Mouse (Mus musculus): ENCODE measurements around the gene Arl6ip1. TPM values are rescaled to one million over a fixed set of nuclear protein-coding genes. Genes with fewer than 3 reads are reported as not detected.

Arl6ip1 gene
- total and polyA plus RNA-seq, 3 experiments, result 30.3 to 211 (median 114) TPM

DNA sequence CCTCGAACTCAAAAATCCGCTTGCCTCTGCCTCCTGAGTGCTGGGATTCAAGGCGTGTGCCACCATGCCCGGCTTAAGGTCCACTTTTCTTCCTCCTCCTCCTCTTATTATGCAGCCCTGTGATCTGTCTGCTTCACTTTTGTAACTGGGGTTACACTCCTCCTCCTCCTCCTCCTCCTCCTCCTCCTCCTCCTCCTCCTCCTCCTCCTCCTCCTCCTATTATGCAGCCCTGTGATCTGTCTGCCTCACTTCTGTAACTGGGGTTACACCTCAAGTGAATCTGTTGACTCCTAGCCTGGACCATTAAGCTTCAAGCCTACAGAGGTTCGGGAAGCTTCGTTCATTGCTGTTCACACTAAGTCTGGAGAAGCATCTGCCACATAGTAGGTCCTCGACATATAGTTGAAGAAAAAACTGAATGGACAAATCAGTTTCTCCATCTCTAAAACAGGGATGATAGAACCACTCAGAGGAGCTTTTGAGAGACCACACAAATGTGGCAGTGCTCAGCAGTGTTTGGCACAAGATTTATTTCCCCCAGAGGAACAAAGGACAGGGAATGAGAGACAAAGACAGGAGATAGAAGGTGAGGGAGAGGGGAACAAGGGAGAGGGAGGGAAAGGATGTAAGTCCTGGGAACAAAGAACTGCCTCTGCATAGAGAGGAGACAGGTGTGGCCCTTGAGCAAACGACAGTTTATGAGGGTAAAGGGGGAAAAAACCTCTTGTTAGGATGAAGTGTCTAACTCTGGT, 12.5 kb downstream of the Arl6ip1 start:
- DNase-seq, result no peak

DNA sequence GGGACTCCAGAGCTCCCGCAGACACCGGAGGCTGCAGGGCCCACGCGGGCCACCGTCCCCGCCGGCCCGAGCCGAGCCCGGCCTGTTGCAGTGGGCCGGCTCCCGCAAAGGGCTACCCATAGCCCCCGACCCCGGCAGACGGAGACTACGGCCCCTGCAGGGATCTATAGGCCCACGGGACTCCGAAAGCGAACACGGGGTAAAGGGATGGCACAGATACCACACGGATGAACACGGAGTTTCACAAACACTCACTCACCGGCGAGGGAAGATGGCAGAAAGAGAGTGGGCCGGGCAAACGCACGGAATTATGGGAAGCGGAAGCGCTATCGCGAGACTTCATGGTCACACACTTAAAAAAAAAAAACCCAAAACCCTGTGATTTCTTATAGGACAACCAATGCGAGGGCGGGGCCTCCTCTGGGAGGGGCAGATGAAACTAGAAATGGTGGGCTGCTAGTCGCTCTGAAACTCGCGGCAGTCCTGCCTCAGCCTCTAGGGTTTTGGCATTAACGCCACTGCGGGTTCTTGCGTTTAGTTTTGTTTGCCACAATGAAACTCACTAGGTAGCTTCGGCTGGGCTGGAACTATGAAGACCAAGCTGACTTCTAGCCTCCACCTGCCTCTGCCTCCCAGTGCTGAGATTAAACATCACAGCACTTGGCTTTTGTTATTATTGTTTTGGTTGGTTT, 13.4 kb downstream of the Arl6ip1 start, which contains the start of gene Rps15a:
Gene Rps15a, minus strand, starts transcription at position 312 of the 692 bp plus-strand sequence.
- DNase-seq, result peak; percentile 93

DNA sequence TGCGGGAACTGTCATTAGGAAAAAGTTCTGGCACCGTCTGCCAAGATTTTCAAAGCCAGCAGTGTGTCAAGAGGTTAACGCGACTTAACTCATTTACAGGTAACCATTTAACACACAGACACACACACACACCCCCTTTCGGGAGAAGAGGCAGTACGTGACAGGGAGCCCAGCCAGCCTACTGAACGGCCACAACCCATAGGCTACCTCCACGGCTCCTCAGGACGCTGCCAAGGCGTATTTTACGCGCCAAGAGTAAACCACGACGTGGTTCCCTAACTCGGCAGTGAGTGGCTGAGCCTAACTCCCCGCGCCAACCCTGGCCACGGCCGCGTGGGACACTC, 14.0 kb downstream of the Arl6ip1 start:
- DNase-seq, result peak; percentile 20

- DNase-seq, result no peak
These were observed 15.7 kb downstream of the Arl6ip1 start for GRCm38 (mm10) chr7:118113541-118114297.

DNA sequence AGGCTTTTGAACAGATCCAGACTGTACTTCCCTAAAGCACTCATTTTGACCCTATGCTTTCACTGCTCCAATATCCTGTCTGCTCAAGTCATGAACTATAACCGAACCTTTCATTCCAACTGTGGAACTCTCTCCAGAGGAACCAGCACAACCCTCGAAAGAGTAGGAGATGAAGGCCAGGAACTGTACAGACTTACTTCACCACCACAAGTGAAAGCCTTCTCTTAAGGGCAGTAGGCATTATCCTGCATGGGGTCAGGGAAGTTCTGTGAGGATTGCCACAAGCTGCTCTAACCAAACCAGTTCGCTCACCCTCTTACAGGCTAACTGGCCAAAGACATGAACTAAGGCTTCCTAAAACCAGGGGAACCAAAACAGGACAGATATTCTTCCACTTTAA, 18.3 kb downstream of the Arl6ip1 start:
- DNase-seq, result no peak

DNA sequence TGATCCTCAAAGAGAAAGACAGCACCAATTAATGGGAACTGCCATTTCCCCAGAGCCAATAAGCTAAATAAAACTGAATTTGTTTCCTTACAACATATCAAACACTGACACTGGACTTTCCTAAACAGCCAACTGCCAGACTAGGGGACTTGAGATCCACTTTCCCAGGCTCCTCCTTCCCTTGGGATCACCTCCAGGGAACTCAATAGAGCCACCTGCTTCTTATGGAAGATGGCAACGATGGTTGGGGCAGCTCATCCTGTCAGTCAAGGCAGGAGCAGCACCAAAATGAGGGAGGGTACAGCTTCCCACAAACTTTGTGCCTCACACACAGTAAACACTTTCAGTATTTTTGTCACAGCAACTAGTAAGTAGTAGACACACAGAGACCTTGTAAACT, 21.8 kb downstream of the Arl6ip1 start:
- no peak for DNase-seq

DNA sequence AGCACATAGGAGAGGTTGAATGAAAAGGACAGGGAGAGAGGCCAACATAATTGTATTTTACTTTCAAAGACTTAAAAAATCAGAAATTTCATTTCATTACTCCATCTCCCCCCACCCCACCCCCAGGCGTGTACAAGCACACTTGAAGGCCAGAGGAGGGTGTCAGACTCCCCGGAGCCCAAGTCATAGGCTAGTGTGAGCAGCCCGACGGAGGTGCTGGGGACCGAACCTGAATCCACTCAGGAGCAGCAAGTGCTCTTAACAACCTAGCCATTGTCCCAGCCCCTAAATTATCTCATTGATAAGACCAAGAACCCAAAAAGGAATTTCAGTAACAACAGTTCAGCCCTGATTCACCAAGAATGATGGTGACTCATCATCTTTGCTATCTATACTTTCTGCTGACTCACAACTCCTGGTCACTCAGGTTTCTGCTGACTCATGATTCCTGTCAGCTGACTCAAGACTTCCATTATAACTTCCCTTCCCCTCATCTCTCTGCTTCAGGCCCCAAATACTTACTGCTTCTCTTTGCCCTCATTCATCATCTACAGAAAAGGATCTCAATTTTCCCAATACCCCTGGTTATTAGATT, 24.9 kb downstream of the Arl6ip1 start:
- peak; percentile 58 for DNase-seq

- DNase-seq, result no peak
These were observed 25.7 kb downstream of the Arl6ip1 start for GRCm38 (mm10) chr7:118103462-118104379.

GRCm38 (mm10) chr7:118102678-118103461, 26.6 kb downstream of the Arl6ip1 start:
- peak; percentile 44 for DNase-seq

- peak; percentile 41 for DNase-seq
These were observed 27.2 kb downstream of the Arl6ip1 start for GRCm38 (mm10) chr7:118102231-118102630.

DNA sequence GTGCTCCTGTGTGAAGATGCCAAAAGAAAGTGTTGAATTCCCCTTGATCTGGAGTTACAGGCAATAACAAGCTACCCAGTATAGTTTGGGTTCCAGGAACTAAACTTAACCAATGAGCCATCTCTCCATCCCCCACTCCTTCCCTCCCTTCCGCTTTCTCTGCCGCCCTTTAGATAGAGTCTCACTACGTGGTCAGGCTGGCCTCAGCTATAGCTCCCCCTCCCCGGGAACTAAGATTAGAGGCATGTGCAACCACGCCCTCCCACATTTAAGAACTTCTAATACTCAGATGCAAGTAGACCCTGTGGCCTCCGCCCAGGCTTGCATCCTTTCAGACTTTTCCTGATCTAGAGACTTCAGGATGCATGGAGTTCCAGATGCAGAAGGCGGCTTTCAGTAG, 31.8 kb downstream of the Arl6ip1 start:
- no peak for DNase-seq

- DNase-seq, result no peak
These were observed 49.5 kb downstream of the Arl6ip1 start for GRCm38 (mm10) chr7:118079987-118080386.

DNA sequence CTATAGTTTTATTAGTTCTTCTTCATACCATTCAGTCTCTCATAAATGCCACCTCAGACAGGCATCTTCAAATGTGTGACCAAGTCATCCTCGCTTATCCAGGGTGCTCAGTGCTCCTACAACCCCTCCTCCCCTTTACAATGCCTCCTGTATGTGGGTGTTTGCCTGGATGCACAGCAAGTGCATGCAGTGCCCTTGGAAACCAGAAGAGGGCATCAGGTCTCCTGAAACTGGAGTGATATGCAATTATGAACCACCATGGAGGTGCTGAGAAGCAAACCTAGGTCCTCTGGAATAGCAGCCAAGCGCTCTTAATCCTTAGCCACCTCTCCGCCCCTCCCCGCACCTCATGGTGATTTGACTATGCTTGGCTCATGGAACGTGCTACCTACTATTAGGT, 50.4 kb downstream of the Arl6ip1 start:
- no peak for DNase-seq

Other genes starting within 250 kb of the Arl6ip1 start
- gene Rps15a, start 13.5 kb downstream of the Arl6ip1 start, total RNA-seq (2021), result 100 to 1,000 TPM; 473 to 973 TPM
- gene Rps15a, start 13.5 kb downstream of the Arl6ip1 start, polyA plus RNA-seq (2012; rRNA removed), result 23.1 and 29.7 TPM in 2 replicates
- gene Smg1, start 114.0 kb upstream of the Arl6ip1 start, total RNA-seq (2021), result 10 to 100 TPM; 29.9 to 44.5 TPM
- 38.4 and 39.7 TPM in 2 replicates for gene Smg1, start 114.0 kb upstream of the Arl6ip1 start, polyA plus RNA-seq (2012; rRNA removed)